Mouse (Mus musculus) cerebellum, adult 2 months (tissue): ENCODE measurements around the gene Selenbp1. TPM values are rescaled to one million over a fixed set of nuclear protein-coding genes. Genes with fewer than 3 reads are reported as not detected.
A peak's percentile ranks its signal among the peaks of the same experiment; 100 is the strongest.
"Not testable (repeated sequence)": the region's sequence is repeated elsewhere in the genome, so short reads cannot be mapped to it uniquely, and the experiment has no call there.

Experiments
- DNase-seq, 2 experiments: peaks; one replicate each; pipeline ENCODE4 v3.0.0; 2021
- H3K27ac ChIP-seq: fragments of 200-500 bp; 2 replicates; pipeline ENCODE4 v1.5.1; 2012; ENCODE audit warnings: low read length, control low read depth, inconsistent platforms; ENCODE audit not compliant: insufficient read depth
- H3K27me3 ChIP-seq: fragments of 200-500 bp; 2 replicates; pipeline ENCODE4 v1.6.1; 2012; ENCODE audit warnings: inconsistent platforms, mild to moderate bottlenecking, low read length, moderate library complexity; ENCODE audit not compliant: control insufficient read depth, insufficient read depth
- H3K4me1 ChIP-seq: fragments of 200-500 bp; 2 replicates; pipeline ENCODE4 v1.6.1; 2011; ENCODE audit warnings: low read length; ENCODE audit not compliant: control insufficient read depth, insufficient read depth
- H3K4me3 ChIP-seq: fragments of 200-500 bp; replicated peaks from 2 replicates; pipeline ENCODE3; 2011; ENCODE audit warnings: mild to moderate bottlenecking, low read depth, low read length, control low read depth; ENCODE audit not compliant: insufficient read depth
- CTCF ChIP-seq: fragments of 200-500 bp; IDR thresholded peaks from 2 replicates; pipeline ENCODE4 v1.5.1; 2011; ENCODE audit warnings: low read depth, mild to moderate bottlenecking, control low read depth, low read length, moderate library complexity, borderline replicate concordance; ENCODE audit not compliant: insufficient read depth
- POLR2A ChIP-seq: fragments of 200-500 bp; IDR thresholded peaks from 2 replicates; pipeline ENCODE4 v1.6.1; 2011; ENCODE audit warnings: low read length, control low read depth, borderline replicate concordance; ENCODE audit not compliant: insufficient read depth
- WGBS: fragments of 180-500 bp; shearing (Covaris S2); methylation state at CpG from one replicate; pipeline ENCODE4 v1.1.7; 2018; 5-methylcytosine and 5-hydroxymethylcytosine counted together
- polyA plus RNA-seq: library from polyadenylated mRNA; depleted of rRNA; stranded (reverse); fragments of >200 nt; gene quantifications from 2 replicates; pipeline ENCODE4 v1.2.3, GENCODE M21; 2012; rRNA removed

The Selenbp1 gene
- 12.5 and 15.4 TPM in 2 replicates for polyA plus RNA-seq

- peak; percentile 42 for DNase-seq
- Histone ChIP-seq H3K4me3 (peak within 1 kb of the TSS; percentile 40), H3K27me3 (no peaks in the 10 kb centered on the region), H3K27ac (no peak within 1 kb of the TSS), H3K4me1 (no peaks in the 10 kb centered on the region)
- TF ChIP-seq POLR2A = 0 out of 2 replicates have a peak, but pooled peaks have one; percentile 25
- TF ChIP-seq CTCF = no peak
- WGBS = 17% methylated on average over 16 of the region's 16 CpGs
Observed at GRCm38 (mm10) chr3:94932809-94933564, at the start of gene Selenbp1. TSS of gene Selenbp1 (plus strand) at chr3:94933056.

GRCm38 (mm10) chr3:94886316-94887224 lies 46.3 kb upstream of the Selenbp1 start, which contains the start of gene Psmb4:
TSS of gene Psmb4 (minus strand) at chr3:94886961.
- WGBS = under 1% methylated on average over 61 of the region's 61 CpGs
- DNase-seq = peak; percentile 86 to 87
- H3K4me1 ChIP-seq = peaks cover 7% of the 10 kb centered on the region; the same call in 1 of the 2 replicates
- peak within 1 kb of the TSS; percentile 90 for H3K4me3 ChIP-seq
- TF ChIP-seq CTCF (no peak), POLR2A (peak; percentile 94; the same call in 1 of the 2 replicates)
- no peaks in the 10 kb centered on the region for H3K27me3 ChIP-seq
- H3K27ac ChIP-seq = peak within 1 kb of the TSS; percentile 76

GRCm38 (mm10) chr3:94888595-94888994 lies 44.3 kb upstream of the Selenbp1 start:
- no peaks in the 10 kb centered on the region for H3K27me3 ChIP-seq
- peaks cover 7% of the 10 kb centered on the region; the same call in 1 of the 2 replicates for H3K4me1 ChIP-seq
- no peak overlapping the region for H3K27ac ChIP-seq
- TF ChIP-seq POLR2A = no peak
- TF ChIP-seq CTCF = no peak
- H3K4me3 ChIP-seq = no peak overlapping the region
- DNase-seq = no peak

- DNase-seq = no peak
- Histone ChIP-seq H3K4me3 (no peak overlapping the region), H3K27ac (no peak overlapping the region), H3K27me3 (no peaks in the 10 kb centered on the region), H3K4me1 (no peaks in the 10 kb centered on the region)
- TF ChIP-seq POLR2A = no peak
- TF ChIP-seq CTCF = no peak
- WGBS = 47% methylated on average over 3 of the region's 3 CpGs
Observed at GRCm38 (mm10) chr3:94894076-94894475, 38.8 kb upstream of the Selenbp1 start.

DNA sequence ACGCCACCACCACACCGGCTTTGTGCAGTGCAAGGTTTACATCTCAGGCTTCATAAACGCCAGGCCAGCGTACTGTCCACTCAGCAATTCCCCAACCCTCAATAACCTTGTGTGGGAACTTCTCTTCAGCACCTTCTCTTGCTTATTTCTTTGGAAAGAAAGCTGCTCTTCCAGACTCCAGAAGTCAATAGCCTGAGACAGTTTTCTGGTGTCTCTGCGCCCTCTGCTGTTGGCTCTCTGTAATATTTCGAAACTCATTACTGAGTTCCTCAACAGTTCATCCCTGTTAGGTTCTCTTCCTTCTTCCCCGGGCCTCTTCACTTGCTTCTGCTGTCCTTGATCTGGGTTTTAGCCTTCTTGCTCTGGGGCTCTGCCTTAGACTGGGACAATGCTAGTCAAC lies 30.1 kb upstream of the Selenbp1 start:
- no peak overlapping the region for H3K4me3 ChIP-seq
- no peak overlapping the region for H3K27ac ChIP-seq
- H3K27me3 ChIP-seq = no peaks in the 10 kb centered on the region
- TF ChIP-seq POLR2A (no peak), CTCF (peak; percentile 55; the same call in 1 of the 2 replicates)
- peak; percentile 46 to 49 for DNase-seq
- H3K4me1 ChIP-seq = no peaks in the 10 kb centered on the region; the same call in 1 of the 2 replicates
- 21% methylated on average over 7 of the region's 7 CpGs for WGBS

DNA sequence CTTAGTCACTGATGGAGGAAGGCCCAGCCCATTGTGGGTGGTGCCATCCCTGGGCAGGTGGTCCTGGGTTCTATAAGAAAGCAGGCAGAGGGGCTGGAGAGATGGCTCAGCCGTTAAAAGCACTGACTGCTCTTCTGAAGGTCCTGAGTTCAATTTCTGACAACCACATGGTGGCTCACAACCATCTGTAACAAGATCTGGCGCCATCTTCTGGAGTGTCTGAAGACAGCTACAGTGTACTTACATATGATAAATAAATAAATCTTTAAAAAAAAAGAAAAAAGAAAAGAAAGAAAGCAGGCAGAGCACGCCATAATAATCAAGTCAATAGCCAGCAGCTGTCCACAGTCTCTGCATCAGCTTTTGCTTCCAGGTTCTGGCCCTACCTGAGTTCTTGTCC lies 28.1 kb upstream of the Selenbp1 start:
- not testable (repeated sequence) for DNase-seq, H3K27ac ChIP-seq, H3K4me1 ChIP-seq, H3K4me3 ChIP-seq, H3K27me3 ChIP-seq
- 51% methylated on average over 3 of the region's 3 CpGs for WGBS

DNA sequence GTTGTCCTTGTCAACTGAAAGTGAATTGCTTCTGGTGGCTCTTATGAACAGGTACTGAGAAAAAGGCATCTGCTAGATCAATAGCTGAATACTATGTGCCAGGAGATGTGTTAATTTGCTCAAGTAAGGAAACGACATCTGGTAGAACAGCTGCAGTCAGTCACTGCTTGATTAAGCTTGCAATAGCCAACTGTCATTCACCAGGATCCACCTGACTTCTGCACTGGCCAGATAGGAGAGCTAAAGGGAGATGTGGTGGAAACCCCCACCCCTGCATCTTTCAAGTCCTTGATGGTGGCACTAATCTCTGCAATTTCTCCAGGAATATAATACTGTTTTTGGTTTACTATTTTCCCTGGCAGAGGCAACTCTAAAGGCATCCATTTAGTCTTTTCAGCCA lies 26.4 kb upstream of the Selenbp1 start:
- no peak for DNase-seq
- TF ChIP-seq CTCF (no peak), POLR2A (no peak)
- WGBS = 24% methylated on average over 1 of the region's 1 CpGs
- Histone ChIP-seq H3K4me1 (no peaks in the 10 kb centered on the region; the same call in 1 of the 2 replicates), H3K4me3 (no peak overlapping the region), H3K27me3 (no peaks in the 10 kb centered on the region), H3K27ac (no peak overlapping the region)
